Mouse (Mus musculus) retina, embryonic 14.5 days (tissue): Measurements from ENCODE around the gene Gabrb2.
A peak's percentile ranks its signal among the peaks of the same experiment; 100 is the strongest.

Experiments
- DNase-seq: peaks from one replicate; pipeline ENCODE4 v3.0.0-alpha.2; 2015; ENCODE audit warnings: low spot score

Gabrb2 gene

GRCm38 (mm10) chr11:42418996-42419782 is at the start of gene Gabrb2:
Gabrb2 (plus strand) TSS chr11:42419757.
- peak; percentile 14 for DNase-seq

DNA sequence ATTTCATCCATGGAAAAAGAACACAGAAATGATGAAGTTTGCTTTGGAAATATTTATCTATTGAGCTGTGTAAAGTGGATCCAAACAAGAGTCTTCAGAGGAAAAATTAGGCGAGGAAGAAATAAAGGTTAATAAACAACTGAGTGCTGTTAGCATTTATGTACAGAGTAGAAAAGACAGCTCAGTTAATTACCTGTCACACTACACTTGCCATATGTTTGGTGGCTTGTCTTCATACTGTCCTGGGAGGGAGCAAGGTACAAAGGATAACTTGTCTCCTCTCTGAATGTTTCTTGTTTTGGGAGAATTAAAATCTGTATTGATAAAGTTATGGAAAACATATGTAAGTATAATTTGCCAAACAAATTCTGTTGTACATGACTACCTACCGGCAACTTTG is 40.6 kb upstream of the Gabrb2 start:
- DNase-seq = no peak

GRCm38 (mm10) chr11:42386486-42386885 is 33.1 kb upstream of the Gabrb2 start:
- no peak for DNase-seq

- DNase-seq = no peak
Observed at GRCm38 (mm10) chr11:42390682-42391290, 28.8 kb upstream of the Gabrb2 start.

DNA sequence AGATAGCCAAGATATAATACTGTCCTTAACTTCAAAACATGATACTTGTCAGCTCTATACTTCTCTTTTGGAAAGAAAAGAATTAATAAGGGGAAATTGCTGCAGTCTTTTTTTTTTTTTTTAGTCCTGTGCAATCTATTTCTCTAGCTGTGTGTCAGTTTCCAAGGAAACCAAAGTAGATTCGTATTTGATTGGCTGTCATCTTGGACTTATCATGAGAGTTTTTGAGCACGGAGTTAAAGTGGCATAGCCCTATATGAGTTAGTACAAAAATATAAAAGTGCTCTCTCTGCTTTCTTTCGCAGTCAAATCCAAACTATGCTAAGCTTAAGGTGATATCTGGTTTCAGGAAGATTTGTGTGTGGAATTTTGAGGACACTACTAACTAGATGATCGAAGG is 26.1 kb upstream of the Gabrb2 start:
- no peak for DNase-seq

GRCm38 (mm10) chr11:42419791-42420633 is 455 bp downstream of the Gabrb2 start:
- DNase-seq = peak; percentile 61

GRCm38 (mm10) chr11:42420634-42421470 is 1.3 kb downstream of the Gabrb2 start:
- DNase-seq = peak; percentile 76

DNA sequence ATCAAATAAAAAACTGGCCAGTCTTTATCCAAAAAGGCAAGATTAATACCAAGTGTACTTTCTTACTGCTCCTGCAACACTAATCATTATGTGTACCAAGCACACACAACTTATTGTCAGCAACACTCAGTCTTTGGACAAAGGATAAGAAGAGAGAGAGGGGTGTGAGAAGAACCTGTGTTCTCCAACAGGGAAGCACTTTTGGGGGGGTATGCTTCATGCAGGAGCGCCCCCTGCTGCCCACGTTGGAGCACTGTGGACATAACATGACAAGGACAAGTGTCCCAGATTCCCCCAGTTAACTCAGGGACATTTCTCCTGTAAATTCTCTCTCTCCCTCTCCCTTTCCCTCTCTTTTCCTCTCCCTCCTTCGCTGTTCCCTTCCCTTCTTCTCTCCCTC is 3.7 kb downstream of the Gabrb2 start:
- DNase-seq = peak; percentile 76

DNA sequence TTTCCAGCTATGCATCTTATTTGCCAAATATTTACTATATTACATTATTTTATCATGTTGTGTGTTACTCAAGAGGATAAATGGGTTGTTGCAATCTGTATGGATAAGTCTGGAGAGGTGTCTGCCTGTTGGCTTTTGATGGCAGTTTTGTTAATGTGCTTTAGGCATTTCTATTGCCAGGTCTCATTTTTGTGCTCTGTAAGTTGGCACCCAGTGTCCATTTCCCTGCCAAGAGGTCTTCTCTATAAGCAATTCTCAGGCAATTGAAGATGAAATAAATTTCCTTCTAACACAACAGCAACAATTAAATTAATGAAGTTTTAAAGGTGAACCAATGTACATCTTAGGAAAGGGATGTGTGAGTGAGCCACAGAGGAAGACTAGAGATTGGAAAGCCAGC is 11.9 kb downstream of the Gabrb2 start:
- no peak for DNase-seq

- no peak for DNase-seq
Observed at GRCm38 (mm10) chr11:42438978-42439377, 19.4 kb downstream of the Gabrb2 start.

DNA sequence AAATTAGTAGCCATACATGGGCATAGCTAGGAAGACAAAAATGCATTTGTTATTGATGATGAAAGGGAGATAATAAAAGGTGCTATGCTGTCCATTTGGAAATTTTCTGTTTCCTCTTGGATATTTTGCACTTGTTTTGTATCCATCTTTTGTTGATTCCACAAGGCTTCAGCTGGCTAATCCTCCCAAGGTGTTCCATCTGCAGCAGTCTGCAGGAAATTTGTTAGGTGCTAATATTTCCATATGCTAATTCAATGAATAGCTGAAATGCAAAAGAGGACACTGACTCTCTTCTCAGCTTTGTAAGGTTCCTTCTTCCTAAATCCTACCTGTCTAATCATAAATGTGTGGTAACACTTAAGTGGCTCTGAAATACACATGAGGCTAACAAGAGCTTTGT is 24.1 kb downstream of the Gabrb2 start:
- DNase-seq = no peak

GRCm38 (mm10) chr11:42448929-42449328 is 29.4 kb downstream of the Gabrb2 start:
- no peak for DNase-seq

DNA sequence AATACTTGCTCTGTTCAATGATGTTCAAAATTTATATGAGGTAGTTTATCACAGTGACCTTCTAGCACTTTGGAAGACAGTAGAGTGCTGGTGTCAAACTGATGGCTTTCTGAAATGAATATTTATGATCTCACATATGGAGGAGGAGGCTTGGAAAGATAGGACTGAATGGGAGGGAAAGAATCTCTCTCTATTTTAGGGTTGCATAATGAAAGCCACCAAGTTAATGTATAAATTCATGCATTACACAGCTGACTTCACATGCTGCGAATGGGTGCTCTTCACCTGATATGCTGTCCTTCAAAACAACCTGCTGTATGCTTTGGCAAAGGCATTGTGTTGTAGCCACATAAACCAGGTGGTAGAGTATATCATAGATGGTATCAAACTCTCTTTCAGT is 44.6 kb downstream of the Gabrb2 start:
- no peak for DNase-seq

- no peak for DNase-seq
Observed at GRCm38 (mm10) chr11:42468381-42468780, 48.8 kb downstream of the Gabrb2 start.

GRCm38 (mm10) chr11:42474523-42474922 is 55.0 kb downstream of the Gabrb2 start:
- DNase-seq = no peak

GRCm38 (mm10) chr11:42487625-42488024 is 68.1 kb downstream of the Gabrb2 start:
- no peak for DNase-seq

GRCm38 (mm10) chr11:42501166-42501565 is 81.6 kb downstream of the Gabrb2 start:
- DNase-seq = peak; percentile 4

GRCm38 (mm10) chr11:42505436-42505835 is 85.9 kb downstream of the Gabrb2 start:
- no peak for DNase-seq

DNA sequence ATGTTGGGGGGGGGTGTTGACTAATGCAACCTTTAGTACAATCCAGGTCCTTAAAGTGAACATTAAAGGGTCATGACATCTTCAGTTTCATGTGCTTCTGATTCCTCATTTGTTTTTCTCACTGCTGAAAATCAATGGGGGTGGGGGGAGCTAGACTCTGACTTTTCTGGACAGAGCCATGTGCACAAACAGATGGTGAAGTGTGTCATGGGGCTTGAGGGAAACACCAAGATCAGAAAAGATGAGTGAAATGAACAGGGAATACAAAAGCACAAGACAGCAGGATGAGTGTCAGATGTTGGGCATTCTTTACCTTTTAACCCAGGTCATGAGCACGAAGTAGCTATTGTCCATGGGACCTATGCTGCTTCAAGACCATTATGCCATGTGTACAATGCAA is 86.4 kb downstream of the Gabrb2 start:
- DNase-seq = no peak

DNA sequence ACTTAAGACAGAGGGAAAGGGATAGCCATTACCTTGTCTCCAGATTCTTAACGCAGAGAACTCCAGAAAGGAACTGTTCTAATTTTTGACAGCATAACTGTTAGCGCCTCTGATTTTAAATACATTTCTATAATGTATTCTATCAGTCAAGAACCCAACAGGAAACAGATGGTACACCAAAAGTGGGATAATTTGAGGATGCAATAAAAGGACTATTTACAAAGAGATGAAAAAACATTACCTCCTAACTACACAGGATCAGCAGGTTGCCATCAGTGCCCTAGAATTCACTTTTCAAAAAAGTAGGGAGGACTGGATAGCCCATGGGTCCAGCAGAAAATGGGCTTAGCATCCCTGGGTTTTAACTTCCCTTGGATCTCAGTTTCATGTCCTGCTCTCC is 102.4 kb downstream of the Gabrb2 start:
- DNase-seq = no peak

GRCm38 (mm10) chr11:42528226-42528881 is 108.8 kb downstream of the Gabrb2 start:
- no peak for DNase-seq
